Mouse (Mus musculus) kidney, embryonic 16.5 days (tissue): ENCODE data around the gene Map2. TPM values are rescaled to one million over a fixed set of nuclear protein-coding genes. Genes with fewer than 3 reads are reported as not detected.

Source experiments
- ATAC-seq: fragments of 200-750 bp; cut with Nextera tagmentation; 2 replicates; pipeline ENCODE4 v1.8.0; 2017; ENCODE audit warnings: moderate TSS enrichment; ENCODE audit not compliant: low FRiP score, low TSS enrichment
- H3K27ac ChIP-seq: fragments of 300-500 bp; sonication (generic); 2 replicates; pipeline ENCODE4 v1.5.1; 2014; ENCODE audit warnings: low read length
- H3K27me3 ChIP-seq: fragments of 300-500 bp; sonication (generic); 2 replicates; pipeline ENCODE4 v1.6.1; 2014; ENCODE audit warnings: low read length, control low read depth, mixed read lengths; ENCODE audit not compliant: insufficient read depth
- H3K36me3 ChIP-seq: fragments of 300-500 bp; sonication (generic); 2 replicates; pipeline ENCODE4 v1.6.1; 2014; ENCODE audit warnings: low read length, control low read depth, mixed read lengths; ENCODE audit not compliant: insufficient read depth
- H3K4me1 ChIP-seq: fragments of 300-500 bp; sonication (generic); 2 replicates; pipeline ENCODE4 v1.6.1; 2014; ENCODE audit warnings: low read length, control low read depth, mixed read lengths; ENCODE audit not compliant: insufficient read depth
- H3K4me2 ChIP-seq: fragments of 300-500 bp; sonication (generic); replicated peaks from 2 replicates; pipeline ENCODE4 v1.6.1; 2014; ENCODE audit warnings: low read depth, low read length
- H3K4me3 ChIP-seq: fragments of 300-500 bp; sonication (generic); 2 replicates; pipeline ENCODE4 v1.5.1; 2014; ENCODE audit warnings: mild to moderate bottlenecking, low read length
- H3K9ac ChIP-seq: fragments of 300-500 bp; sonication (generic); replicated peaks from 2 replicates; pipeline ENCODE4 v1.6.1; 2014; ENCODE audit warnings: low read length
- H3K9me3 ChIP-seq: fragments of 300-500 bp; sonication (generic); 2 replicates; pipeline ENCODE4 v1.6.1; 2016; ENCODE audit warnings: low read length, control low read depth
- WGBS: fragments of 180-500 bp; shearing (Covaris S2); extraction: QIAGEN DNeasy Blood & Tissue Kit; methylation state at CpG from one replicate; pipeline ENCODE4 v1.1.7; 2014; 5-methylcytosine and 5-hydroxymethylcytosine counted together
- polyA plus RNA-seq: library from polyadenylated mRNA; unstranded; fragments of >200 nt; fragmentation: Nextera tagmentation; extraction: Ambion mirVana; gene quantifications from 2 replicates; pipeline ENCODE4 v1.2.1, GENCODE M21; 2015

The Map2 gene
- polyA plus RNA-seq, 1 experiment from 2014 or later, result 6.9 TPM

- Histone ChIP-seq H3K9me3 (no peaks in the 10 kb centered on the region), H3K4me1 (no peaks in the 10 kb centered on the region), H3K36me3 (no peaks in the 10 kb centered on the region), H3K27ac (no peak overlapping the region), H3K4me3 (no peak overlapping the region), H3K9ac (no peak overlapping the region), H3K4me2 (no peak overlapping the region), H3K27me3 (no peaks in the 10 kb centered on the region)
- ATAC-seq, result no peak
- WGBS, result 80% methylated on average over 9 of the region's 9 CpGs
Observed at GRCm38 (mm10) chr1:66363285-66363684, 188.2 kb downstream of the Map2 start.

- H3K27ac ChIP-seq, result no peak overlapping the region
- no peak for ATAC-seq
- no peaks in the 10 kb centered on the region for H3K36me3 ChIP-seq
- WGBS, result 96% methylated on average over 2 of the region's 2 CpGs
- H3K4me1 ChIP-seq, result no peaks in the 10 kb centered on the region
- no peak overlapping the region for H3K4me2 ChIP-seq
- no peak overlapping the region for H3K4me3 ChIP-seq
- no peak overlapping the region for H3K9ac ChIP-seq
- no peaks in the 10 kb centered on the region for H3K9me3 ChIP-seq
- no peaks in the 10 kb centered on the region for H3K27me3 ChIP-seq
Observed at GRCm38 (mm10) chr1:66364386-66364785, 189.3 kb downstream of the Map2 start.

GRCm38 (mm10) chr1:66365600-66365999 lies 190.5 kb downstream of the Map2 start:
- no peak for ATAC-seq
- Histone ChIP-seq H3K27me3 (no peaks in the 10 kb centered on the region), H3K36me3 (no peaks in the 10 kb centered on the region), H3K9me3 (no peaks in the 10 kb centered on the region), H3K4me3 (no peak overlapping the region), H3K4me1 (no peaks in the 10 kb centered on the region), H3K27ac (no peak overlapping the region), H3K4me2 (no peak overlapping the region), H3K9ac (no peak overlapping the region)
- WGBS, result 39% methylated on average over 4 of the region's 4 CpGs

- no peak overlapping the region for H3K27ac ChIP-seq
- H3K9ac ChIP-seq, result no peak overlapping the region
- no peak overlapping the region for H3K4me2 ChIP-seq
- H3K36me3 ChIP-seq, result no peaks in the 10 kb centered on the region
- H3K27me3 ChIP-seq, result no peaks in the 10 kb centered on the region
- no peaks in the 10 kb centered on the region for H3K9me3 ChIP-seq
- H3K4me1 ChIP-seq, result no peaks in the 10 kb centered on the region
- H3K4me3 ChIP-seq, result no peak overlapping the region
- ATAC-seq, result no peak
- 85% methylated on average over 7 of the region's 7 CpGs for WGBS
Observed at GRCm38 (mm10) chr1:66369486-66369885, 194.4 kb downstream of the Map2 start.

- no peaks in the 10 kb centered on the region for H3K9me3 ChIP-seq
- no peak overlapping the region for H3K9ac ChIP-seq
- no peak overlapping the region for H3K4me3 ChIP-seq
- no peak for ATAC-seq
- H3K27me3 ChIP-seq, result no peaks in the 10 kb centered on the region
- H3K27ac ChIP-seq, result no peak overlapping the region
- no peaks in the 10 kb centered on the region for H3K4me1 ChIP-seq
- no peak overlapping the region for H3K4me2 ChIP-seq
- H3K36me3 ChIP-seq, result no peaks in the 10 kb centered on the region
- WGBS, result 76% methylated on average over 2 of the region's 2 CpGs
Observed at GRCm38 (mm10) chr1:66371371-66371770, 196.3 kb downstream of the Map2 start.

DNA sequence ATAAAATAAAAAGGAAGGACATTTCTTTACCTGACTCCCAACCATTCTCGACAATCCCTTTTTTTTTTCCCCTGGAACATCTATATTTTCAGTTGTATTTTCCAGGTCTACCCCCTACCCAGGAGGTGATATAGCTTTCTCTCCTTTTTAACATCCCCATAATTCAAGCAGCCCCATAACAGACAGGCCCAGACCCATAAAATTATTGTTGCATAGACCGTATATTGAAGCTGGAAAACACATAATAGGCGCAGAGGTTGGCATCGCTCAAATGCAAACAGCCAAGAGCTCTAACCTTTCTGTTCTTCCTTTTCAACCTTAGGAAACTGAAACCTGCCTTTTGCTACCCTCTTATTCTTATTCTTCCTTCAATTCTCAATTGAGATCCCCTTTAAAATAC lies 211.2 kb downstream of the Map2 start:
- Histone ChIP-seq H3K4me3 (no peak overlapping the region), H3K4me2 (no peak overlapping the region), H3K36me3 (no peaks in the 10 kb centered on the region), H3K9me3 (no peaks in the 10 kb centered on the region), H3K9ac (no peak overlapping the region), H3K27me3 (no peaks in the 10 kb centered on the region), H3K4me1 (no peaks in the 10 kb centered on the region), H3K27ac (no peak overlapping the region)
- 90% methylated on average over 4 of the region's 4 CpGs for WGBS
- no peak for ATAC-seq

DNA sequence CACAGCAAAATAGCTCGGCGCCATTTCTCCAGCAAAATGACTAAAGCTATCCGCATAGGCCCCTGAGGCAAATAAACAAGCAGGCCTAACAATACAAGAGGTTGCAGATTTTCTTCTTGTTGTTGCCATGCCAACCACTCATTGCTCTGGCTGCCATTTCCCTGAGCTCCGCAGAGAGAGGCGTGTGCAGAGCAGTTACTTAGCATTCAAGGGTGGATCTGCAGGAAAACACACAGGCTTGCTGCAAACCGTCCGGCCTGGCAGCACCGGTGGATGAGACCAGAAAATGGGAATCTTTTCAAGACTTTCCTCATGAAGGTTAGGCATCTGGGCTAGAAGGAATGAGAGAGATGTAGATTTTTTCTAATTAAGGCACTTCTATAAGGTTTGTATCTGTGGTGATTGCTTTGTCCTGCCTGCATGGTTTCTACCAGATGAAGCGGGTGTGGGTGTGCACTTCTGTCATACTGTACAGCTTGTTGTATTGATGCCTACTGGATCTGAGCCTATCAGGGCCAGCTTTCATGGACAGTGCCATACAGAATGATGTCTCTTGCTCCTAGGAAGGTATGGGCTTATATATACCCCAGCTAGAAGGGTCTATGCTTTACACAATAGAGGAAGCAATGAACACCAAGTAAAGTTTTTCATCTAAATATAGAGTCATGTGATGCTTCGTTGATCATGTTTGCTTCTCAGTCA lies 211.8 kb downstream of the Map2 start:
- no peak overlapping the region for H3K4me2 ChIP-seq
- H3K4me1 ChIP-seq, result no peaks in the 10 kb centered on the region
- H3K4me3 ChIP-seq, result no peak overlapping the region
- H3K36me3 ChIP-seq, result no peaks in the 10 kb centered on the region
- H3K9me3 ChIP-seq, result no peaks in the 10 kb centered on the region
- no peak for ATAC-seq
- no peak overlapping the region for H3K27ac ChIP-seq
- no peak overlapping the region for H3K9ac ChIP-seq
- H3K27me3 ChIP-seq, result no peaks in the 10 kb centered on the region
- WGBS, result 73% methylated on average over 10 of the region's 10 CpGs

- H3K27me3 ChIP-seq, result no peaks in the 10 kb centered on the region
- no peaks in the 10 kb centered on the region for H3K4me1 ChIP-seq
- no peak overlapping the region for H3K4me3 ChIP-seq
- H3K27ac ChIP-seq, result no peak overlapping the region
- WGBS, result 52% methylated on average over 8 of the region's 8 CpGs
- H3K4me2 ChIP-seq, result no peak overlapping the region
- no peaks in the 10 kb centered on the region for H3K36me3 ChIP-seq
- no peak overlapping the region for H3K9ac ChIP-seq
- H3K9me3 ChIP-seq, result no peaks in the 10 kb centered on the region
- no peak for ATAC-seq
Observed at GRCm38 (mm10) chr1:66388561-66388960, 213.5 kb downstream of the Map2 start.

DNA sequence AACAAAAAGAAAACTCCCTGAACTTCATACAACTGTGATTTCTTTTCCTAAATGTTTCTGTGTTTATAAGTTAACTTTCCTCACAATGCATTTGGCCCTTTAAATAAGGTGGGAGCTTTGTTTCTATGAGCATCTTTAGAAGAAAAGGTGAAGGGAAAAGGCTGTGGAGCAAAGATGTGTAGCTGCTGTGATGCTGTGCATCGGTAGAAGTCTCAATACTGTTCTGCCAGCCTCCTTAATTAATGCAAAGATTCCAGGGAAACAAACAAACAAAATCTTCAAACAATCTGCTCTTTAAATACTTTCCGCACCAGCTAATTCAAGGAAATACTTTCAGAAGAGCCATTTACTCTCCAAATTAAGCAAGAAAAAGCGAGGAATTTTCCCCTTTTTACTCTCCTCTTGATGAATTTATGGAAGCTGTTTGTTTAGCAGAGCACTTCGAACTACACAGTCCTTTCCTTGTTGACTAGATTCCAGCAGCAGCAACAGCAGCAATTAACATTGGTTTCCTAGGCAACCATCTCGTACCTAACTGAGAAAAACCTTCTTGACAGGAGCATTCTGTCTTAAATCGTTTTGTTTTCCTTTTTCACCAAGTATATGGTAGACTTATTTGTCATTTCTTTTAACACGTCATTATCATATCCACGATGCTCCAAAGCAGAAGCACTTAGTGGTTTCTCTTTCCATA lies 220.0 kb downstream of the Map2 start:
- Histone ChIP-seq H3K4me2 (no peak overlapping the region), H3K36me3 (no peaks in the 10 kb centered on the region), H3K27ac (no peak overlapping the region), H3K4me1 (no peaks in the 10 kb centered on the region), H3K9ac (no peak overlapping the region), H3K9me3 (no peaks in the 10 kb centered on the region), H3K4me3 (no peak overlapping the region), H3K27me3 (no peaks in the 10 kb centered on the region)
- WGBS, result 22% methylated on average over 8 of the region's 8 CpGs
- no peak for ATAC-seq

GRCm38 (mm10) chr1:66395826-66396225 lies 220.8 kb downstream of the Map2 start:
- H3K27me3 ChIP-seq, result no peaks in the 10 kb centered on the region
- no peaks in the 10 kb centered on the region for H3K36me3 ChIP-seq
- no peak overlapping the region for H3K4me2 ChIP-seq
- no peaks in the 10 kb centered on the region for H3K9me3 ChIP-seq
- 78% methylated on average over 2 of the region's 2 CpGs for WGBS
- H3K4me3 ChIP-seq, result no peak overlapping the region
- no peak for ATAC-seq
- H3K9ac ChIP-seq, result no peak overlapping the region
- no peaks in the 10 kb centered on the region for H3K4me1 ChIP-seq
- no peak overlapping the region for H3K27ac ChIP-seq
